Mouse (Mus musculus) embryo, embryonic 9.5 days (tissue): Measurements from ENCODE around the gene Plce1.

Source experiments
- DNase-seq: peaks from one replicate; pipeline ENCODE4 v3.0.0-alpha.2; 2017; ENCODE audit errors: extremely low spot score

Plce1 gene

GRCm38 (mm10) chr19:38480731-38481621, at the start of gene Plce1:
Gene Plce1, plus strand, starts transcription at chr19:38481109.
- DNase-seq: peak; percentile 70

GRCm38 (mm10) chr19:38431326-38431725, 49.6 kb upstream of the Plce1 start:
- DNase-seq: no peak

- DNase-seq: no peak
Measured at GRCm38 (mm10) chr19:38432021-38432420, 48.9 kb upstream of the Plce1 start.

GRCm38 (mm10) chr19:38433381-38433780, 47.5 kb upstream of the Plce1 start:
- DNase-seq: no peak

GRCm38 (mm10) chr19:38435221-38435620, 45.7 kb upstream of the Plce1 start:
- no peak for DNase-seq

GRCm38 (mm10) chr19:38441860-38442259, 39.0 kb upstream of the Plce1 start:
- DNase-seq: peak; percentile 10

GRCm38 (mm10) chr19:38445758-38446157, 35.2 kb upstream of the Plce1 start:
- no peak for DNase-seq

- no peak for DNase-seq
Measured at GRCm38 (mm10) chr19:38455228-38455627, 25.7 kb upstream of the Plce1 start.

- no peak for DNase-seq
Measured at GRCm38 (mm10) chr19:38458996-38459395, 21.9 kb upstream of the Plce1 start.

GRCm38 (mm10) chr19:38460696-38461095, 20.2 kb upstream of the Plce1 start:
- DNase-seq: no peak

- no peak for DNase-seq
Measured at GRCm38 (mm10) chr19:38470257-38470893, 10.5 kb upstream of the Plce1 start.

GRCm38 (mm10) chr19:38475394-38475793, 5.5 kb upstream of the Plce1 start:
- no peak for DNase-seq

GRCm38 (mm10) chr19:38478286-38478685, 2.6 kb upstream of the Plce1 start:
- peak; percentile 57 for DNase-seq

GRCm38 (mm10) chr19:38478948-38479347, 2.0 kb upstream of the Plce1 start:
- peak; percentile 49 for DNase-seq

- DNase-seq: no peak
Measured at GRCm38 (mm10) chr19:38479473-38479872, 1.4 kb upstream of the Plce1 start.

GRCm38 (mm10) chr19:38480156-38480720, 671 bp upstream of the Plce1 start:
- no peak for DNase-seq

GRCm38 (mm10) chr19:38481906-38482305, 997 bp downstream of the Plce1 start:
- peak; percentile 20 for DNase-seq

- DNase-seq: no peak
Measured at GRCm38 (mm10) chr19:38482406-38483181, 1.7 kb downstream of the Plce1 start.

- DNase-seq: peak; percentile 45
Measured at GRCm38 (mm10) chr19:38485779-38486555, 5.1 kb downstream of the Plce1 start.

- no peak for DNase-seq
Measured at GRCm38 (mm10) chr19:38487501-38487900, 6.6 kb downstream of the Plce1 start.
